Mouse (Mus musculus) adrenal gland, postnatal 25 days (tissue): ENCODE data around the gene Cyp4v3. TPM values are rescaled to one million over a fixed set of nuclear protein-coding genes. Genes with fewer than 3 reads are reported as not detected.
A peak's percentile ranks its signal among the peaks of the same experiment; 100 is the strongest.
"Not testable (repeated sequence)": the region's sequence is repeated elsewhere in the genome, so short reads cannot be mapped to it uniquely, and the experiment has no call there.

Experiments
- DNase-seq: peaks from one replicate; pipeline ENCODE4 v3.0.0; 2021; ENCODE audit warnings: mixed read lengths
- long read RNA-seq: library from polyadenylated mRNA; stranded (forward); transcript quantifications from one replicate; pipeline ENCODE4 v2.0.0, GENCODE M21; 2021
- total RNA-seq: library from RNA; stranded (reverse); gene quantifications from 2 replicates; pipeline ENCODE4 v1.2.3, GENCODE M21; 2021

The Cyp4v3 gene
- total RNA-seq, result 14.7 and 18.7 TPM in 2 replicates
- long read RNA-seq, transcript Cyp4v3-201 (11 exons, 3,808 nt), result major isoform, 100 of 127 reads
- long read RNA-seq, partial matches to known transcripts, result 16 of 127 reads
- long read RNA-seq, other reads (novel, unspliced or antisense), result 11 of 127 reads

GRCm38 (mm10) chr8:45332685-45333409, at the start of gene Cyp4v3:
Gene Cyp4v3, minus strand, starts transcription at chr8:45333216.
- peak; percentile 77 for DNase-seq

DNA sequence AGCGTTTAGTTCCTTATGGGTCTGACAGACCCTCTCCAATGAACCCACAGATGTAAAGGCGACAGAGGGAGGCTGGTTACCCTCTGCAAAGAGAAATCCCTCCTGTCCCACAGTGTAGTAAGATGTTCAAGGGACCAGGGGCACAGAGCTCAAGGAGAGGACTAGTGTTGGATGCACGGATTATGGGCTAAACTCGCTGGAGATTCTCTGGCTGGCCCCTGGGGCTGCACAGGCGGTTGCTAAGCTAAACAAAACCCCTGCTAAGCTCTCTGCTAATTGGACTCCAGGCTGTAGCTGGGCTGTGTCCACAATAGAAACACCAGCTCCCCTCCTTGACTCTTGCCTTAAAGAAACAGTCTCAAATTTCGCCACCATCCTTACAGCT, 48.9 kb upstream of the Cyp4v3 start, which contains the start of gene Fam149a:
Gene Fam149a, minus strand, starts transcription at position 329 of the 385 bp plus-strand sequence.
- no peak for DNase-seq

DNA sequence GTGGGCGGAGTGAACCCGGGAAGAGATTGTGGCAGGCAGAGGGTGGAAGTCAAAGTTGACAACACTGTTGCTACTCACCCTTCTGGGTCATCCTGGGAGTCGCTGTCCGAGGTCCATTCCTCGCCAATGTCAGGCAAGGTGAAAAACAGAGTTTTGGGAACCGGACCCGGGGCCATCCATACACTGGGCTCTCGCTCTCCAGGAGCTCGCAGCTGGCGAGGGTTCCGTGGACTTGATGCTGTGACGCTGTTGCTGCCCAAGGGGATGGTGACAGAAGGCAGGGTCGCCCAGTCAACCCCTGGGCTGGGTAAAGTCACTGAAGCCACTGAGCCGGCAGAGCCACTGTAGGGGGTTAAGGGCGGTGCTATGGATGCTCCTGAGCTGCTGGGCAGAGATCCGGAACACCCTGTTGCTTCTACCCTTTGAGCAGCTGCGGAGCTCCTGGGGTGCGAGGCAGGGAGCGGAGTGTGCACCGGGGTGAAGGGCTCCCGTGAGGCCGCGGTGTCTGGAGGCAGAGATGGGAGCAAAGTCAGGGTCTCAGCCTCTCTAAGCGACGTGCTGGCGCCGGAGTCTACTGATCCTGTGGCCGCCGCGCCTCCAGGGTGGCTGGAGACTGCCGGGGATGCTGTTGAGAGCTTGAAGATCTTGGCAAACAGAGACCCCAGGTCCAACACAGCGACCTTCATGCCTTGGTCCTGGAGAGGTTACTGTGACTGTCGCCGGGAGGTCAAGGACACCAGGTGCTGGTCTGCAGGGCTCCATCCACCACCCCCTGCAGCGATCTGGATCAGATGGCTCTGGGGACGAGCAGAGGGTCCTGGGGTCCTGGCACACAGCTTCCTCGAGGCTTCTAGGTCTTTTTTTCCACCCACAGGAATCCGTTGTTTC, 48.3 kb upstream of the Cyp4v3 start:
- DNase-seq, result no peak

DNA sequence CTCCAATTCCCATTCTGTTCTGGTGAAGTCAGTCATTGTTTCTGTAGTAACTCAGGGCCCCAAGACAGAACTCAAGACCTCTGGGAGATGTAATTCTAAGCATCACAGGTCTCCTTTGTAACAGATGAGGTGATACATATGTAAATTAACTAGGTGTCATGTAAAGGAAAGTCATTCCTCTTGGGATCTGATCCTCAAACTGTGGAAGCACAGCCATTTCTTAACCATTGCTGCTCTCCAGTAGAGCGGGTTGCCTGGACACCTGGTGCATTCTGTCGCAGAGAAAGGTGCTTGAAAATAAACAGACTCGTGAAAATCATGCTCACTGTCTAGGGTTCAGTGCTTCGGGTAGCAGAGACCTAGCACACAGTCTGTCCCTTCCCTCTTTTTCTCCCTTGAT, 47.6 kb upstream of the Cyp4v3 start:
- DNase-seq, result no peak

DNA sequence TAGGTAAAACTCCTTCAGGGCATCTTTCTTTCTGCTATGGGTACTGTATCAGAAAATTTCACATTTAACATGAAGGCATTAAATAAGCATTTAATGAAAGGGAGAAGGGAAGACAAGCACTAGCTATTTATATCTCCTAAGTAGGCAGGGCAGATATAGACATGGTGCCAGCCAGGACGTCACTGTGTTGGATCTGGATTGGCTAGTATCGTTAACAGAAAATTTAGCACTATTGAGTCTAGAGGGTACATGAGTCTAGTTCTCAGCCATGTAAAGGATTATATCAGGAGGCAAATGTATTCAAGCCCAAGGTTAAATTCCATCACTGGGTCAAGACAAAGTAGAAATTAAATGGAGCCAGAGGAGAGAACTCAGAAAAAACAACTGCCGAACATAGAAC, 41.1 kb upstream of the Cyp4v3 start:
- no peak for DNase-seq

GRCm38 (mm10) chr8:45367154-45367553, 34.1 kb upstream of the Cyp4v3 start:
- DNase-seq, result no peak

DNA sequence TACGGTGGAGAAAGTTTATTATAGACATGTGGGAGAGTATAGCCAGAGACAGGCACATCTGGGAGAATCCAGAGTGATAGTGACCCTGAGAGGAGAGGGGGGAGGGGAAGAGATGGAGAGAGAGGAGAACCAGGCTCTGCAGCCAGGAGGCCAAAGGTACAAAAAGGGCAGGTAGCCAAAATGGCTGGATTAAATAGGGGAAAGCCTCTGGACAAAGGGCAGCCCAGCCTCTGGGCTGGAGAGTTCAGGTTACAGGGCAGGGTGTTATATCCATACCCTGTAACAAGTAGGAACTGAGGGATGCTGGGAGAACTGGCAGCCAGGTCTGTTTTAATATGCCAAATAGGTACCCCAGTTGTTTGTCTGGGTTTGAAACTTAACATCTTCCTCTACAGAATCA, 30.2 kb upstream of the Cyp4v3 start:
- DNase-seq, result no peak

DNA sequence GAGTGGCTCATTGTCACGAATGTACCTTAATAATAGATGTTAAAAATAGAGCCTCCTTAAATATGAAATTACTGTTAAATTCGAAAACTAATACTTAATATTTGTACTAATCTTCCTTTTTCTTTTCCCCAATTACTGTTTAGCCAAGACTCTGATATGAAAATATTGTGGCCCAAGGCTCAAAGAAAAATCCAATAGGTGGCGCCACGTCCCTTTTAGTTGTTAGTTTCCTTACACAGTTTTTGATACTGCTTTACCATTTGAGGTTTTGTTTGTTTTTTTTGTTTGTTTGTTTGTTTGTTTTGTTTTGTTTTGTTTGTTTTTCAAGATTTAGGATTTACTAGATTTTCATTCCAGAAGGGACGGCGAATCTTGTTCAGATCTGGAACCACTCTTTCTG, 29.3 kb upstream of the Cyp4v3 start:
- DNase-seq, result no peak

- no peak for DNase-seq
Observed at GRCm38 (mm10) chr8:45359091-45359605, 26.1 kb upstream of the Cyp4v3 start.

DNA sequence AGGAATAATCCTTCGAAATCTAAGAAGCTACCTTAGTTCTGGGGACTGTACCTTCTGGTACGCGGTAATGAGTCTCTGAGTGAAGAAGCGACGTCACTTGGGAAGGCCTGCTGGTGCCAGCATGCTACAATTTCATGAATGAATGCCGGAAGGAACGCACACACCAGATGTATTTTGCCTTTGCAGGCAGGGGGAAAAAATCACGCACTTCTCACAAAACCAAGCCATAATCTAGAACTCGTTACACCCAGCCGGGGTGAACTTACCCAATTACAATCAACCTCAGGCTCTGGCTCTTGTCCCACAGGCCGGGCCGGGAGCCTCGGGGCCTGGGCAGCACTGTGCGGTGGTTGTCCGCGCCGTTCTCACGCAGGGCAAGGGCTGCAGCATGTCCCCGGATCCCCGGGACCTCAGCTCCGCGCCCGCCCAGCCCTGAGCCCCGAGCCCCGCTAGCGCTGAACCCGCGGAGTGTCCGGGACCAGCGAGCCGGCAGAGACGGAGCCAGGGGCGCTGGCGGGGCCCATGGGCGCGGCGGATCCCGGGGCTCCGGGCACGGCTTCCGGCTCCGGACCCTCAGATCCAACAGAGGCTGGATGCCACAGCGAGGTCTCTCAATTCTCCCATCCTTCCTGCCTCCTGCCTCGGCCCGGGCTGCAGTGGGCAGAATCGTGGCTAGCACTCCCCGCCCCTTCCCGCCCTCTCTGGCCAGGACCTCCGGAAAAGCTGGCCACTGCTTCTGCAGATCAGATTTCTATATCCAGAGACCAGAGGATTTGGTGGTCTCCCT, 25.3 kb upstream of the Cyp4v3 start:
- peak; percentile 45 for DNase-seq

DNA sequence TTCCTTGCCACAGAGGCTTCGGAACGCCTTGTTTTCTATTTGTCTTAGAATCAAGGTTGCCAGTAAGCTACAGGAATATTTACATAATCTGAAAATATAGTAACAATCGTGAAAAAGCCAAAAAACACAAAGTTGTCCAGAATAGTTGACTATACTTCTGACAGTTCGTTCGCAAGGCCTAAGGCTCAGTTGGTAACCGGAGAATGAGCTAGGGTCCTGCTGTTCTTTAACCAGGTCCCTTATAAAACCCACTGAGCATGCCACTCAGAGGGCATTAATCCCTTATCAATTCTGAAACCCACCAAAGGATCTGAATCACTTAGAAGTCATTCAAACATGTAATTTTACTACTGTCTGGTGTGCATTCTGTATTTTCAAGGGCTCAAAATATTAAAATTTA, 22.8 kb upstream of the Cyp4v3 start:
- no peak for DNase-seq

- peak; percentile 68 for DNase-seq
Observed at GRCm38 (mm10) chr8:45345031-45345430, 12.0 kb upstream of the Cyp4v3 start.

DNA sequence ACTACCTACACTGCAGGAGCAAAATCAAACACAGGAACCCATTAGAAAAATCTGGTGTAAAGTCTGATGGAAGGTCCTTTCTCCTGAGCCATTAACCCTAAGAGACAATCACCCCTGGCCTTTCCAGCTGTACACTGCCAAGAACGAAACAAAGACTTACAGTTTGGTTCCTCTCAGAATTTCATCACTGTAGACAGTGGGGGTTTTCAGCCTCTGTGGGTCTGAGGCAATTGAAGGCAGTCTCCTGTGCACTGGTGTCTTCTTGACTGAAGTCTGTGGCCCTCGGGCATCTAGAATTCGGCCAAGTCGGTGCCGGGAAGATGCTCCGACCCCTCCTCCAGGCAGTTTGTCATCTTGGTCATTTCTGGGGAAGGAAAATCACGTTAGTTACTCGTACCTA, 11.3 kb upstream of the Cyp4v3 start:
- DNase-seq, result no peak

- DNase-seq, result no peak
Observed at GRCm38 (mm10) chr8:45341630-45342628, 8.9 kb upstream of the Cyp4v3 start.

- peak; percentile 32 for DNase-seq
Observed at GRCm38 (mm10) chr8:45333493-45333892, 477 bp upstream of the Cyp4v3 start.

- no peak for DNase-seq
Observed at GRCm38 (mm10) chr8:45330856-45331255, 2.2 kb downstream of the Cyp4v3 start.

GRCm38 (mm10) chr8:45329206-45329980, 3.6 kb downstream of the Cyp4v3 start:
- DNase-seq, result no peak

- DNase-seq, result not testable (repeated sequence)
Observed at GRCm38 (mm10) chr8:45327076-45327475, 5.9 kb downstream of the Cyp4v3 start.

DNA sequence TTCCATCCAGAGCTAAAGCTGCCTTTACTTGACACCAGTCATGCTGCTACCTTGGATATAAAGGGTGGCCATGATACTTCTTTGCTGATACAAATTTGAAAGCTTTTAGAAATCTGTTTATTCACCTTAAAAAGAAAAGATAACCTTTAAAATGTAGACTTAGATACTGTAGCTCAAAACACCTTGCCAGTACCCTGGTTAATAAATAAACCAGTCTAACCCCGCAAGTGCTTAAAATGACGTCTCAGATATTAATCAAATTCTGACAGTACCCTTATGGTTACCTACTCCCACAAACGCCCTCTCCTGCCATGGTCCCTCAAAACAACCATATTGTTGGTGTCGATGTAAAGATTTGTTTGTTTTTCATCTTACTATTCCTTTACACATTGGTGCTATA, 8.9 kb downstream of the Cyp4v3 start:
- no peak for DNase-seq

- no peak for DNase-seq
Observed at GRCm38 (mm10) chr8:45321365-45321764, 11.7 kb downstream of the Cyp4v3 start.
